Mouse (Mus musculus): Measurements from ENCODE around the gene Gm9803.
A peak's percentile ranks its signal among the peaks of the same experiment; 100 is the strongest.
"Not testable (repeated sequence)": the region's sequence is repeated elsewhere in the genome, so short reads cannot be mapped to it uniquely, and the experiment has no call there.

Gm9803 gene

DNA sequence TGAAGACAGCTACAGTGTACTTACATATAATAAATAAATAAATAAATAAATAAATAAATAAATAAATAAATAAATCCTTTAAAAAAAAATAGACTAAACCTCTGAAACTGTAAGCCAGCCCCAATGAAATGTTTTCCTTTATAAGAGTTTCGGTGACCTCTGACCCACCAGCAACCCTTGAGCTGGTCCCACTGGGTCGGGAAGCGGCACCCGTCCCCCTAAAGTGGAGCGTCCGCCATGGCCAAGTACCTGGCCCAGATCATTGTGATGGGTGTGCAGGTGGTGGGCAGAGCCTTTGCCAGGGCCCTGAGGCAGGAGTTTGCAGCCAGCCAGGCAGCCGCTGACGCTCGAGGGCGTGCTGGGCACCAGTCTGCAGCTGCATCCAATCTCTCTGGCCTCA, at the start of gene Gm9803:
Gene Gm9803, plus strand, starts transcription at position 154 of the 400 bp plus-strand sequence.
- DNase-seq = not testable (repeated sequence)

- peak; percentile 23 to 28 for DNase-seq
Observed at GRCm38 (mm10) chr10:43475376-43475775, 48.5 kb upstream of the Gm9803 start.

DNA sequence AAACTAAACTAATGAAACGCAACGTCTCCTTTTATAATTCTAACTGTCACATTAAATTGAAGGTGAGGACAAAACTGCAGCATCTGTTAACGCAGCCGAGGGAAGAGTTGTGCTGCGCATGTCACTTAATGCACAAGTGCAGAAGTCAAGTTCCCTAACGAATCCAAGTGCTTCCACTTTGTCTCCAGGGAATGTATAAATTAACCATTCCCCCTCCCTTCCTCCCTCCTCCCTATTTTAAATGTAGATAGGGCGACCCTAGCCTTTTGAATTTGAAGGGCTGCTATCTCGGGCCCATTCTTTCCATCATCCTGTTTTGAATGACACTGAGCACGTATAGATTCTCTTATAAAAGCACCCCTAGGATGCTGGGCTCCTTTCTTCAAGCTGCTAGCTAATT, 46.4 kb upstream of the Gm9803 start:
- DNase-seq = no peak

DNA sequence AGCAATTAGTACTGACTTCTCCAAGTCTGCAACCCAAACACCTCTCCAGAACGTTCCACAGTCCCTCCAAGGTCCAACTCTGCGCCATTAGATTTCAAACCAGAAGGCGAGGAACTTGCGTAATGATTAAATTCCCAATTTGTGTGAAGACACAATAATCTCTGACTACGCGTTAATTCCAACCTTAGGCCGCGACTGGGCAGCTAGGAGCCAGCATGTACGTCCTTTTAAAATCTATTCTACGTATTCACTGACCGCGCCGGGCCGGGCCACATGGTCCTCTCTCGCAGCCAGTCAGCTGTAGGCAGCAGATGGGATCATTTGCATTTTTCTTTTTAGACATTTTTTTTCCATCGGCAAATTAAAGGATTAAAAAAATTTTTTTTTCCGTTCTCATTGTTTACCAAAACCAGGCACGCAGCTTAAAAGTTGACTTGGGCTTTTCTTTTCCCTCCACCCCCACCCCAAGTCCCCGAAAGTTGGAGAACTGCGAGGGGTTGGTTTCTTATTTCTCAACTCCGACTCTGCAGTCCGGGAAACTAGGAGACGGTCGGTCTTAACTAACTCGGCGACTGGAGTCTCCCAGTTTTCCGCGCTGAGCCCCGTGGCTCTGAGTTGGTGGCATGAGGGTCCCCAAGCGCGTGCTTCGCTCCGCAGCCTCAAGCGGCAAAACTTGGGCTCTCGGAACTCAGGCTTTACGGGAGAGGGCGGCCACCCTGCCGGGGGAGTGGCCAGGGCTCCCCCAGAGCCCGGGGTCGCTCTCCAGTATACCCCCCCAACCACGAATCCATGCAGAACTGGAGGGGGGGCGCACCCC, 45.8 kb upstream of the Gm9803 start:
- peak; percentile 31 to 38 for DNase-seq

DNA sequence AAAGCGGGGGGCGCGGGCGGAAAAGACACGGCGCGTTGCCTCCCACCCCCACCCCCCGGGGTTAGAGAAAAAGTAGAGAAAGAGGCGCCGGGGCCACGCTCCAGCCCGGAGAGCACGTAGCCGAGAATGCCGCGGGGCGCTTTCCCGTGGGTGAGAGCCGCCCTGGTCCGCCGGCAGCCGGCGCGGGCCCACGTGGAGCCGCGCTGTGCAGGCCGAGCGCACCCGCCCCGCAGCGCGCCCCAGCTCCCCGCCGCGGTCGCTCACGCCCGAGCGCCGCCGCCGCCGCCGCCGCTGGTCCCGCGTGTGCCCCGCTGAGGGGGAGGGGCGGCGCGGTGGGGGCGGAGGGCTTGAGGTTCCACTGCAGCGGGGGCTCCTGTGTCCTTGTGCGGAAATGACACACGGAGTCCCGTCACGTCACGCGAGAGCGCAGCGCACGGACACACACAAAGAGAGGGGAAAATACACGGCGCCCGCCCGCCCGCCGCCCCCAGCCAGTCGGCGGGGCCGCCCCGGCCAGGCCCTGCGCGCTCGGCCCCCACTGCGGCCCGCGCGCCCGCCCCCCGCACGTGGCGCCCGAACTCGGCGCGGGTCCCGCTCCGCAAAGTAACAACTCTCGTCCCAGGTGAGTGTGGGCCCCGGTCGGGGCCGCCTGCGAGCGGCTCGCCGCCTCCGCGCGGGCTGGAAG, 45.0 kb upstream of the Gm9803 start, which contains the start of gene Bend3:
Gene Bend3, plus strand, starts transcription at position 81 of the 685 bp plus-strand sequence.
- peak; percentile 46 to 61 for DNase-seq

- peak; percentile 62 to 72 for DNase-seq
Observed at GRCm38 (mm10) chr10:43479436-43480157, 44.3 kb upstream of the Gm9803 start.

- no peak for DNase-seq
Observed at GRCm38 (mm10) chr10:43480227-43480849, 43.5 kb upstream of the Gm9803 start.

DNA sequence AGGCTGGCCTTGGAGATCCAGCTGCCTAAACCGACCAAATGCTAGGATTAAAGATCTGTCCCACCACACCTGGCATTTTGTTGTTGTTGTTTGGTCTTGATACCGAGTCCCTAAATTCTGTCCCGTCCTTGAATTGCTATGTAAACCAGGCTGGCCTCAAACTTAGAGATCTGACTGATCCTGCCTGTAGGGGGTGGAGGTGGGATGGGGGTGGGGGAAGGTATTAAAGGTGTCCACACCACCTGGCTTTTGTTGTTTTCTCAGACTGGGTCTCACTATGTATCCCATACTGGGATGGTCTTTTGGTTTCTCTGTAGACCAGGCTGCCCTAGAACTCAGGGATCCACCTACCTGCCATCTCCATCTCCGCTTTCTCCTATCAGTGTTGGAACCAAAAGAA, 42.7 kb upstream of the Gm9803 start:
- no peak for DNase-seq

GRCm38 (mm10) chr10:43482021-43482420, 41.9 kb upstream of the Gm9803 start:
- no peak for DNase-seq

GRCm38 (mm10) chr10:43483426-43483995, 40.4 kb upstream of the Gm9803 start:
- DNase-seq = no peak

DNA sequence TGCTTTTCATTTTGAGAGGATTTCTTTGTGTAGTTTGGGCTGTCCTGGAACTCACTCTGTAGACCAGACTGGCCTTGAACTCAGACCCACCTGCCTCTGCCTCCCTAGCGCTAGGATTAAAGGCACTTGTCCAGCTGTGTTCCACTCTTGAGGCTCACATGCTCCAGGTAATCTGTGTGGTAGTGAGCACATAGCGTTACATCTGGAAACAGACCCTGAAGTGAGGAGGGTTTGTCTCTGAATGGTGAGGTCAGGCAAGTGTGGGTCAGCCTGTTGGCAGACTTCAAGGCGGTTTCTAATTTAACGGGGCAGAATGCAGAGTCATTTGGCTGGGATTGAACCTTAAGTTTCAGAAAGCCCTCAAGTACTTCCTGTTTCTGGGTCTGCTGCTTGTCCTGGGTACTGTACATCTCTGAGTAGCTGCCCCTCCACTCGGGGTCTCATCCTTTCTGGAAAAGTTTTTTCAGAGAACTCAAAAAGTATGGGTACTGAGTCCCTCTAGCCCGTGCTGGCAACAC, 38.1 kb upstream of the Gm9803 start:
- no peak for DNase-seq

GRCm38 (mm10) chr10:43487441-43488010, 36.4 kb upstream of the Gm9803 start:
- no peak for DNase-seq

- no peak for DNase-seq
Observed at GRCm38 (mm10) chr10:43488258-43488657, 35.6 kb upstream of the Gm9803 start.

DNA sequence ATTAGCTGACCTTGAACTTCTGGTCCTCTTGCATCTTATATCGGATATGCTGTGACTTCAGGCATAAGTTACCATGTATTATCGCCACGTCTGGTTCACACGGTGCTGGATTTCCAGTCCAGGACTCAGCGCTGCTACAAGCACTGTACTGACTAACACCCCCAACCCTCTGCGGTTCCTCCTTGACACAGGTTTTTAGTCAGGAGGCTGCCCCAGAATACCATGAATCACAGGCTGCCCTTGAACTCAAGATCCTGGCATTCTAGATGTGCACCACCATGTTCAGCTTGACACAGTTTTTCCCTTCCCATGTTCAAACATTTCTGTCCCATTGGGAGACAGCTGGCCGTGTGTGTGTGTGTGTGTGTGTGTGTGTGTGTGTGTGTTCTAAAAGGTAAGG, 34.7 kb upstream of the Gm9803 start:
- DNase-seq = no peak

GRCm38 (mm10) chr10:43489550-43489949, 34.3 kb upstream of the Gm9803 start:
- DNase-seq = no peak

GRCm38 (mm10) chr10:43490034-43490433, 33.9 kb upstream of the Gm9803 start:
- no peak for DNase-seq

GRCm38 (mm10) chr10:43490846-43491245, 33.0 kb upstream of the Gm9803 start:
- no peak for DNase-seq

DNA sequence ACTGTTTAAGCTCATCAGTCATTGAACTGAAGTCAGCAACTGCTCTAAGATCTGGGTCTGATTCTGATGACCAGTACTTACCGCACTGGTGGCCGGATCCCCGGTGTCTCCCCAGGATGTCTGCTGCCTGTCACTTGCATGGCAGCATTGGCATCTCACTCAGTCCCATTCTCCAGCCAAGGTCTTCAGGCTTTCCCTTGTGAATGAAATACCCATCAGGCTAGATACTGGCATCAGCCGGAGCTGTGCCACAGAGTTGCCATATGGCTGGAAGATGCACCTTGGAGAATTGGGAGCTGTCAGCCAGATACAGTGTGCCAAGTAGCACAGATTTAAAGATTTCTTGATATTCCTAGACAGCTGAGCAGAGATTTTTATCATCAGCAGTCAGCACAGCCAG, 21.3 kb upstream of the Gm9803 start:
- peak; percentile 45 to 51 for DNase-seq

DNA sequence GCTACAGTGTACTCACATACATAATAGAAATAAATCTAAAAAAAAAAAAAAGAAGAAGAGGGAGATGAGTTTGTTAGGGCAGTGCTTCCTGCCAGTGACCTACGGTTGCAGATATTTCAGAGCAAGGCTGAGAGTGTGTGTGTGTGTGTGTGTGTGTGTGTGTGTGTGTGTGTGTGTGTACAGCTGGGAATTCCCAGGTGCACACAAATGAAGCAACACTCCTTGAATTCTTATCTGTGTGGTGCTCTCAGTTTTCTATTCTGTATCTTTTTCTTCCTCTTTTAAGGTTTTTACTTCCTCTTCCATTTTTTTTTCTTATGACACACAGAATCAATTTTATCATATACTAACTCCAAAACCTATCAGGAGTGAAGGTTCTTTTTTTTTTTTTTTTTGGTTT, 19.6 kb upstream of the Gm9803 start:
- DNase-seq = no peak

- DNase-seq = no peak
Observed at GRCm38 (mm10) chr10:43507051-43507450, 16.8 kb upstream of the Gm9803 start.

- no peak for DNase-seq
Observed at GRCm38 (mm10) chr10:43509228-43509627, 14.7 kb upstream of the Gm9803 start.

GRCm38 (mm10) chr10:43512976-43513375, 10.9 kb upstream of the Gm9803 start:
- DNase-seq = no peak

Data from cerebellum, postnatal 36 days (tissue).